Mouse (Mus musculus) thymus, adult 2 months (tissue): ENCODE measurements around the gene Ccdc71. TPM values are rescaled to one million over a fixed set of nuclear protein-coding genes. Genes with fewer than 3 reads are reported as not detected.

Source experiments
- DNase-seq: peaks from one replicate; pipeline ENCODE4 v3.0.0; 2021
- H3K27ac ChIP-seq: fragments of 200-500 bp; 2 replicates; pipeline ENCODE4 v1.5.1; 2012; ENCODE audit warnings: low read length, control low read depth; ENCODE audit not compliant: control insufficient read depth, insufficient read depth
- H3K27me3 ChIP-seq: fragments of 200-500 bp; 2 replicates; pipeline ENCODE4 v1.6.1; 2012; ENCODE audit warnings: mild to moderate bottlenecking, low read length, moderate library complexity, mixed read lengths; ENCODE audit not compliant: control insufficient read depth, insufficient read depth
- H3K36me3 ChIP-seq: fragments of 200-500 bp; 2 replicates; pipeline ENCODE4 v1.6.1; 2012; ENCODE audit warnings: mild to moderate bottlenecking, low read length, moderate library complexity; ENCODE audit not compliant: control insufficient read depth, insufficient read depth
- H3K4me1 ChIP-seq: fragments of 200-500 bp; replicated peaks from 2 replicates; pipeline ENCODE4 v1.6.1; 2012; ENCODE audit warnings: low read length; ENCODE audit not compliant: control insufficient read depth, insufficient read depth
- H3K4me3 ChIP-seq: fragments of 200-500 bp; 2 replicates; pipeline ENCODE4 v1.5.1; 2012; ENCODE audit warnings: mild to moderate bottlenecking, low read length, control low read depth, moderate library complexity; ENCODE audit not compliant: control insufficient read depth, insufficient read depth
- CTCF ChIP-seq: fragments of 200-500 bp; IDR thresholded peaks from 2 replicates; pipeline ENCODE4 v1.5.1; 2012; ENCODE audit warnings: mild to moderate bottlenecking, control low read depth, low read length, moderate library complexity, borderline replicate concordance; ENCODE audit not compliant: control insufficient read depth, poor library complexity, insufficient read depth; ENCODE audit errors: extremely low read depth
- POLR2A ChIP-seq: fragments of 200-500 bp; IDR thresholded peaks from 2 replicates; pipeline ENCODE4 v1.6.1; 2012; ENCODE audit warnings: mild to moderate bottlenecking, low read length, control low read depth, moderate library complexity; ENCODE audit not compliant: control insufficient read depth, poor library complexity, insufficient read depth; ENCODE audit errors: extremely low read depth
- WGBS: fragments of 180-500 bp; shearing (Covaris S2); methylation state at CpG from one replicate; pipeline ENCODE4 v1.1.7; 2018; 5-methylcytosine and 5-hydroxymethylcytosine counted together
- polyA plus RNA-seq: library from polyadenylated mRNA; depleted of rRNA; stranded (reverse); fragments of >200 nt; gene quantifications from 2 replicates; pipeline ENCODE4 v1.2.3, GENCODE M21; 2012

The Ccdc71 gene
- polyA plus RNA-seq, 1 experiment = 39.6 TPM

GRCm38 (mm10) chr9:108440485-108440884 is 19.8 kb upstream of the Ccdc71 start:
- peaks cover 12% of the 10 kb centered on the region for H3K4me1 ChIP-seq
- TF ChIP-seq CTCF (no peak), POLR2A (no peak)
- WGBS = 86% methylated on average over 5 of the region's 5 CpGs
- no peaks in the 10 kb centered on the region for H3K27me3 ChIP-seq
- H3K36me3 ChIP-seq = no peaks in the 10 kb centered on the region
- no peak for DNase-seq
- no peak overlapping the region for H3K4me3 ChIP-seq
- H3K27ac ChIP-seq = no peak overlapping the region

- Histone ChIP-seq H3K36me3 (no peaks in the 10 kb centered on the region), H3K4me1 (peaks cover 15% of the 10 kb centered on the region), H3K27me3 (no peaks in the 10 kb centered on the region), H3K4me3 (no peak overlapping the region), H3K27ac (no peak overlapping the region)
- no peak for TF ChIP-seq POLR2A
- TF ChIP-seq CTCF = no peak
- WGBS = 97% methylated on average over 11 of the region's 11 CpGs
- DNase-seq = no peak
These were observed 18.9 kb upstream of the Ccdc71 start for GRCm38 (mm10) chr9:108441236-108441919.

GRCm38 (mm10) chr9:108445125-108445524 is 15.2 kb upstream of the Ccdc71 start:
- H3K27ac ChIP-seq = no peak overlapping the region
- H3K27me3 ChIP-seq = no peaks in the 10 kb centered on the region
- no peaks in the 10 kb centered on the region for H3K36me3 ChIP-seq
- WGBS = 22% methylated on average over 9 of the region's 9 CpGs
- no peak overlapping the region for H3K4me3 ChIP-seq
- H3K4me1 ChIP-seq = peaks cover 15% of the 10 kb centered on the region
- no peak for TF ChIP-seq CTCF
- TF ChIP-seq POLR2A = no peak
- DNase-seq = no peak

GRCm38 (mm10) chr9:108449860-108450259 is 10.5 kb upstream of the Ccdc71 start:
- TF ChIP-seq CTCF (no peak), POLR2A (no peak)
- Histone ChIP-seq H3K4me3 (no peak overlapping the region), H3K4me1 (peaks cover 13% of the 10 kb centered on the region), H3K27ac (no peak overlapping the region), H3K27me3 (no peaks in the 10 kb centered on the region), H3K36me3 (no peaks in the 10 kb centered on the region)
- no peak for DNase-seq
- 79% methylated on average over 4 of the region's 4 CpGs for WGBS

GRCm38 (mm10) chr9:108450292-108451169 is 9.8 kb upstream of the Ccdc71 start:
- no peak overlapping the region for H3K27ac ChIP-seq

GRCm38 (mm10) chr9:108451170-108451493 is 9.2 kb upstream of the Ccdc71 start:
- Histone ChIP-seq H3K27me3 (no peaks in the 10 kb centered on the region), H3K36me3 (no peaks in the 10 kb centered on the region), H3K27ac (no peak overlapping the region), H3K4me3 (no peak overlapping the region), H3K4me1 (peaks cover 7% of the 10 kb centered on the region)
- WGBS = 94% methylated on average over 6 of the region's 6 CpGs
- no peak for TF ChIP-seq POLR2A
- no peak for TF ChIP-seq CTCF
- no peak for DNase-seq

More at GRCm38 (mm10) chr9:108450292-108451169, 9.8 kb upstream of the Ccdc71 start:
- TF ChIP-seq CTCF = no peak
- no peak for TF ChIP-seq POLR2A
- Histone ChIP-seq H3K4me1 (peaks cover 9% of the 10 kb centered on the region), H3K4me3 (no peak overlapping the region), H3K27me3 (no peaks in the 10 kb centered on the region), H3K36me3 (no peaks in the 10 kb centered on the region)
- DNase-seq = no peak
- WGBS = 83% methylated on average over 21 of the region's 21 CpGs
